Mouse (Mus musculus) heart, adult 11 months (tissue): ENCODE results near the gene Tcp10c.
"Not testable (repeated sequence)": the region's sequence is repeated elsewhere in the genome, so short reads cannot be mapped to it uniquely, and the experiment has no call there.

ENCODE experiments used
- DNase-seq: peaks from one replicate; pipeline ENCODE4 v3.0.0; 2022

The Tcp10c gene

GRCm38 (mm10) chr17:13354521-13354920 lies at the start of gene Tcp10c:
Gene Tcp10c, plus strand, starts transcription at chr17:13354572.
- DNase-seq, result peak; percentile 91

- DNase-seq, result peak; percentile 70
Observed at GRCm38 (mm10) chr17:13307852-13308251, 46.5 kb upstream of the Tcp10c start.

- DNase-seq, result peak; percentile 88
Observed at GRCm38 (mm10) chr17:13308344-13308743, 46.0 kb upstream of the Tcp10c start.

DNA sequence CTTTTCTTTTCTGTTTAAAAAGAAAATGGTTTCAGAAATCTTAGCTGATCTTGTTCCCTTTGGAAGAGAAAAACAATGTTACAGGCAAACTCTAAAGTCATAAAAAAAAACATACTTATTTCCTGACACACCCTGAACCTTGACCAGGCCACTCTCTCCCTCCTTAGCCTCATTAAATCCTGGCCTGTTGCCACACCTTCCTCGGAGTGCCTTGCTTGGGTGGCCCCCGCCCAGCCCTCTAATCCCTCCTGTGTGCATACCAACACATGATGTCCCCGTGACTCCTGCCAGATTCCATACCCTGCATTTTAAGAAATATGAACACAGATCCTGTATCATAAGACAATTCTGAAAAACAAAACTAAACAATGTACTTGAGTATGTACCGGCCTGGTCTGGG lies 45.6 kb upstream of the Tcp10c start:
- DNase-seq, result not testable (repeated sequence)

DNA sequence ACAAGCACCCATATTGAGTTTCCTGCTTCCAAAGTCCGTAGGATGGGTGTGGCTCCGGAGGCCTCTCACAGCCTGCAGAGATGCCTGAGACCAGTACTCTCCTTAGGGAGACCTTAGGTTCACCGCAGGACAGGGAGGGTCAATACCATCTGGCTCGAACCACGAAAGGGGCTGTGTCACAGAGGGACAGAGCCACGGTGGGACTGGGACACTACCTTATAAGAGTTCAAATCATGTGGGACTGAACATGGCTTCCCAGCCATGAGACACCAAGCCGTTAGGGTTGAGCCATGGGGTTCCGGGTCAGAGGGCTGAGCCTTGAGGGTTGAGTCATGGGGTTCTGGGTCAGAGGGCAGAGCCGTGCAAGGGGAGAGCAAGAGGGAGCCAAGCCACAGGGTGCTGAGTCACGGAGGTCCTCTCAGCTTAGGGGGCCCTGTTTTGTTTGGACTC lies 45.2 kb upstream of the Tcp10c start:
- peak; percentile 96 for DNase-seq

- DNase-seq, result peak; percentile 87
Observed at GRCm38 (mm10) chr17:13329967-13330366, 24.4 kb upstream of the Tcp10c start.

- DNase-seq, result peak; percentile 81
Observed at GRCm38 (mm10) chr17:13331179-13331578, 23.2 kb upstream of the Tcp10c start.

- peak; percentile 90 for DNase-seq
Observed at GRCm38 (mm10) chr17:13332496-13332895, 21.9 kb upstream of the Tcp10c start.

- DNase-seq, result peak; percentile 93
Observed at GRCm38 (mm10) chr17:13336979-13337749, 17.2 kb upstream of the Tcp10c start.

DNA sequence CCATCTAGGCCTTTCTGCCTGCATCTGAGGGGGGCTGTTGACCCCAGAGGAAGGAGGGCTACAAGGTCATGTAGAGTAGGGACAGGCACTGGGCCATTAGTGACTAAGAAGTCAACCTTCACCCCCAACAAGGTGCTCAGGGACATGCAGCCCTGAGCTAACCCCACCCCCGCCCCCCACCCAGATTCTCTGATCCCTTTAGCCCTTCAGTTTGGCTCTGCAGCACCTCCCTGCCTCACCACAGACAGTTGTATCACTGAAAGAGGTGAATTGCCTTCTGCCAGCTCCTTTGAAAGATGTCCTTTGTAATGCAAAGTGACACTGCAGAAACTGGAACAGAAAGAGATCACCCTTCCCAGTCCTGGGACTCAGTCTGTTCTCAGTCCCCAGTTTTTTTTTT lies 16.4 kb upstream of the Tcp10c start:
- DNase-seq, result peak; percentile 55

- DNase-seq, result peak; percentile 76
Observed at GRCm38 (mm10) chr17:13340071-13340470, 14.3 kb upstream of the Tcp10c start.

DNA sequence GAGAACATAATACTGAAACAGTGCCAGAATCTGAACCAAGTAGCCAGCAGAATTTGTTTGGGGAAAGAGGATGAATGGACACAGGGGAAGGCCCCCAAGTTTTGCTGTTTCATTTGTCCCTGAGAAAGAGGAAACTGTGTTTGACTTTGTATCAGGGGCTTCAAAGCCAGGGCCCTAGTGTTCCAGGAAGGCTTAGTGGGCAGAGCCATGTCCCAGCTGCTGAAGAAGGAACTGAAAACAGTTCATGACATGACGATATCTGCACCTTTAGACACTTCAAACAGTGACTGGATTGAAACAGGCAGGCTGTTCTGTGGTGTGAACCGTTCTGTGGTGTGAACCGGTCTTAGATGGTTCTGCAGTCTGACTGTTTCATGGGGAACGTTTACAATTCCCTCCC lies 8.4 kb upstream of the Tcp10c start:
- DNase-seq, result not testable (repeated sequence)

DNA sequence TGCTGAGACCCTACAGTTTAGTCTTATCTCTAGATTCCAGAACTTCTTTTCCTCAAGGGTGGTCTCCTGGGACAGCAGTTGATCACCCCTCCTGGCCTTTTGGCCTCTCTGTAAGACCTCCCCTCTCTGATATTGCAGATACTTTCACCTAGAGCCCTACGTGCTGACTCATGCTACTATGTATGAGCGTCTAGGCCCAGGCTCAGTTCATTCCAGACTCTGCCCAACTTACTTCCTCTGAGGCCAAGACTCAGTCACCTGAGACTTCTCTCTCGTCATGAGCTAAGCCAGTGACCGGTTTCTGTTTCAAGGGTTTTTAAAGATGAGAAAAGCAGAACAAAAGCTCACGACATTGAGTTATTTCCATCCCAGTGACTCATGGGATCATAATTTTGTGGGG lies 4.8 kb upstream of the Tcp10c start:
- DNase-seq, result not testable (repeated sequence)

DNA sequence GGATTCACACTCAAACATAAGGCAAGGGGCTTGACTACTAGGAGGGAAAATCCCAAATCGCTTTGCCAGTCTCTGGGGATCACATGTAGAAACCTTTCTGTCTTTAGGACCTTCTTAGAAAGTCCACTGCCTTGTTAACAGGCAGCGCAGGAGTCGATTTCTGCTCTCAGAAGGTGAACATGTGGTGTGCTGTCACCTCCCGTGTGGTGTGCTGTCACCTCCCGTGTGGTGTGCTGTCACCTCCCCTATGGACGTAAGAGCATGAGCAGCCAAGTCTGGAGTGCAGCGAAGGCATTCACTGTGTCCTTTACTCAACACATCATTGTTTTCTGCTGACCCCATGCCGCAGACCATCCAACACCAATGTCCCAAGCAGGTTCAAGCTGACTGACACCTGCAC lies 1.1 kb upstream of the Tcp10c start:
- peak; percentile 74 for DNase-seq

DNA sequence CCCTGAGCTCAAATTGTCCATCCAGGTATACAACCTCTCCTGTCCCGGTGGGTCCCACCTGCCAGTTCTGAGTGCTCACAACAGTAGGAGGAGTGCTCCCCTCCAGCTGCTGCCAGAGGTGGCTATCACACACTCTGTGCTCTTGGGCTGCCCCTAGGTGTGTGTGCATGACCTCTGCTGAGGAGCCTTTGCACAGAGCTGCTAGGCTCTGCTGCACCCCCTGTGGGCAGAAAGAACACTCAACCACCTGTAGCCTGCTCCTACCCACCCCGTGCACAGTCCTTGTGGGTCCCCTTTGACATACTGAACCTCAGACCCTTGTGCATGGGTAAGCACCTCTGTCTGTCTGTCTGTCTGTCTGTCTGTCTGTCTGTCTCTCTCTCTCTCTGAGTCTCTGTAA lies 8.1 kb downstream of the Tcp10c start:
- peak; percentile 75 for DNase-seq

GRCm38 (mm10) chr17:13363773-13364172 lies 9.4 kb downstream of the Tcp10c start:
- not testable (repeated sequence) for DNase-seq

DNA sequence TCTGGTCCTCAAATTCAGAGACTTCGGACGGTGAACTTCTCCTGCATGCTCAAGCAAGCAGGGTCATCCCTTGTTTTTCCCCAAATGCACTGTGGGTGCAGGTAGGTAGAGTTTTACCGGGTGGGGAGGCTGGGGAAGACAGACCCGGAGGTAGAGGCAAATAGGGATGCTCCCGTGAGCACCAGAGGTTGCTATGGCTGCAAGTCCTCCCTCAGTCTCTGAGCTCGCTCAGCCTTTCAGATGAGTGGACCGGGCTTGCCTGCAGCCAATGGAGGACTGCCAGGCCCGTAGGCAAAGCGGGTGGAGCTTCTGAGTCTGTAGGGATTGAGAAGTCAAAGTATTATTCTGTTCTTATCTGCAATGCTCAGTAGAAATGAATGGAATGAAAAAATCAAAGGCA lies 9.8 kb downstream of the Tcp10c start:
- DNase-seq, result peak; percentile 55

GRCm38 (mm10) chr17:13367181-13367580 lies 12.8 kb downstream of the Tcp10c start:
- DNase-seq, result peak; percentile 65

DNA sequence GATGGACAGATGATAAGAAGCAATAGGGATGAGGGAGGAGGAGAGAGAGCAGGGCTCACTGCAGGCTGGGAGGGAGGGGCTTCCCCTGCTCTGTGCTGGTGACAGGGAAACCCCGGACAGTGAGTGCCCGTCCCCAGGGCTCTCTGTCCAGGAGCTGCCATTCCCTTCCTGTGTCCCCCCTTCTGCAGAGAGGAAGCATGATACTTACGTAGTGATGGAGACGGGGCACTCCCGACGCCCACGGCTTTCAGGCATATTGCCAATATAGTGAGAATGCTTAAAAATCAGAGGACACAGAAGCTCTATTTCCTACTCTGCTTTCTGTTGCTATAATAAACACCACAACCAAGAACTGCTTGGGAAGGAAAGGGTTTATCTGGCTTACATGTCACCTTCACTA lies 14.3 kb downstream of the Tcp10c start:
- peak; percentile 81 for DNase-seq

GRCm38 (mm10) chr17:13370746-13371145 lies 16.4 kb downstream of the Tcp10c start:
- DNase-seq, result peak; percentile 83

DNA sequence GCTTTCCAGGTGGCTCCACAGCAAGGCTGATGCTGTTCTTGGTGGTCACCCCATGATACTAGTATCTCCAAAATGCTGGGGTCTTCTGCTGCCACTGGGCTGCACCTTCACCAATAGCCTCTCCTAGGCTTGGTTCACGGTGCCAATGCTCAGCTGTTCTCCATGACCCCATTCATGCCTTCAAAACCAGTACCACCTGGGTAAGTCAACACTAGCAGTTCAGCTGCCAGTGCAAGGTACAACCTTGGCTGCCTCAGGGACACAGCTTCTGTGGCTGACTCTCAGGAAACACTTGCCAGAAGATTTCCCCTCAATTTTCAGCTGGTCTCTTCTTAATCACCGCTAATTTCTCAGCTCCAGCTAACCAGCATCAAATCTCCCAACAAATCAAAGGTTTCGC lies 24.0 kb downstream of the Tcp10c start:
- DNase-seq, result peak; percentile 68

DNA sequence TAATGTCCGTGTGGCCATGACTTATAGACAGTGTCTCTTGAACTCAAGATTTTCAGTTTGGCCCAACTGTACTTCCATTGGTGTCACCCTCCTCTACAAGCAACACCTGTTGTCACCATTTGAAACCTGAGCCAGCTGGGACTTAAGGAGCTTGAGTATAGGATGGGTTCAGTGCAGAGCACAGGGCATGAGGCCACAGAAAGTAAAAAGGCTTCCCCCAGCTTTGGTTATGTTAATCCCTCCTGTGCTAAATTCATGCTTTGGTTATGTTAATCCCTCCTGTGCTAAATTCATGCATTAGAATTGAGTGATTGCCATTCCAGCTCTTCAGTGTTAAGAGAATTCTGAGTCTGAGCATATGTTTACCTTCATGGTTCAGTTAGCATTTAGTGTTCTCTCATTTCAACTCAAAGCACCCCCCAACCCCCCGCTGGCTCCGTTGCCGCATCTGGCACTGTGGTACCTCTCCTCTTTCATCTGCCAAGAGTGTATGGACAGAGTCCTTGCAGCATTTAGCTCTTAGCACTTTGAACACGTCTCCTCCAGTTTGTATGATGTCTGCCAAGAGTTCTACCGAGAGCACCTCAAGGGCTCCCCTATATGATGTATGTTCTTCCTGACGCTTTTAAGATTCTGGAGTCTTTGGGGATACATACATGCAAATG lies 25.7 kb downstream of the Tcp10c start:
- peak; percentile 74 for DNase-seq

DNA sequence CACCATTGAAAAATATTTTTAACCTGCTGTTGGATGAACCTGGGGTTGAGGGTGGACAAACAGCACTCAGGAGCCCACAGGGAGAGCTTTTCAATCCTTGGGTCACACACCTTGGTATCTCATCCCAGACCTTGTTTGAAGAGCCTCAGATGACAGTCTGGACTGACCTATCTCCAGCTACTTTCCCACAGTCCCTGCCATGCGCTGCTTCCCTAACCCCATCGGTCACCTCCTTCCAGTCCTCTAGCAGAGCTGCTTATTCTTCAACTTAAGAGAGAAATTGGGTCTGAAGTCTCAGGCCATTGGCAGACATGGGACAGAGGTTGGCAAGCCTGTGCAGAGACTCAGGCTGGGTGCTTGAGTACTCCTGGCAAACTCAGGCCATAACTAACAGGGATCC lies 26.9 kb downstream of the Tcp10c start:
- DNase-seq, result peak; percentile 83

DNA sequence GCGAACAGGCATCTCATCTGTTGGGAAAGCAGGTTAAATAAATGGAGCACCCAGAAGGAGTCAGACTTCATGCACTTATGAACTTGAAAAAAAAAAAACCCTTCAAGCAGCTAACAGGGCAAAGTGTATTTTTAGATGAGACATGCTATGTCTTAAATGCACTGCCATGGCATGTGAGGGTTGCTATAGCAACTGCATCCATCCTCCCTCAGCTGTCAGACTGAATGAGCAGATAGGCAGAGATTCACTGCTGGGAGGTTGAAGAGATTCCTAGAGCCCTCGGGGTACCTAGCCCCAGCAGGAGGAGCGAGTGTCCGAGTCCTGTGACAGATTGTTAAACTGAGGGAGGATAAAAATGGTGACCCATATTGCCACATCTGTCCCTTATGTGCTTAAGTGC lies 36.6 kb downstream of the Tcp10c start:
- not testable (repeated sequence) for DNase-seq
